Mouse (Mus musculus): ENCODE results near the gene Lrfn2. TPM values are rescaled to one million over a fixed set of nuclear protein-coding genes. Genes with fewer than 3 reads are reported as not detected.

The Lrfn2 gene
- total and polyA plus RNA-seq, 3 experiments: not detected

DNA sequence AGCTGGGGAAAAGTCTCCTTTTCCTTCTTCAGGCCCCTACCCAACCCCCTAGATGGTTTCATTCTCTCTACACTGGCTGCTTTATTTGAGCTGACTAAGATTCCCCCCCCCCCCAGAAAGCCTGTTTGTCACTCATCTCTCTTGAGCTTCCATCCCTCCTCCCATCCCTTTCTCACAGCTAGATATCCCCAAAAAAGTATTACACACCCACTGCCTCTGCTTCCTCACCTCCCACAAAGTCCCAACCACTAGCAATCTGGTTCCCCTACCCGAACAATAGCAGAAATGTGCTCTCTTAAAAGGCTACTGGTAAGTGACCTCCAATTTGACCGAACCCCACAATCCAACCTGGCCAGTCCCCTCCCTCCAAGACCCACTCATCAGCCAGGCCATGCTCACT, 9.3 kb upstream of the Lrfn2 start:
- no peak overlapping the region for H3K9ac ChIP-seq (ENCODE audit: control insufficient read depth, low read depth, low read length, poor library complexity, severe bottlenecking)
- TF ChIP-seq MXI1 (IDR thresholded peaks at IDR 0.05; ENCODE audit: low read depth, low read length) (no peak), MYB (IDR thresholded peaks at IDR 0.05; ENCODE audit: low read depth, low read length) (no peak), JUND (IDR thresholded peaks at IDR 0.05; ENCODE audit: low read depth, low read length) (no peak), POLR2AphosphoS5 (IDR thresholded peaks at IDR 0.05; ENCODE audit: borderline replicate concordance, low read depth, low read length) (no peak), ZNF384 (IDR thresholded peaks at IDR 0.05; ENCODE audit: low read depth, low read length) (no peak)
- H3K4me1 ChIP-seq (ENCODE audit: control insufficient read depth in 1 of 2, insufficient read depth in 2 of 2, low read length in 2 of 2): no peaks in the 10 kb centered on the region
- no peak overlapping the region for H3K27ac ChIP-seq (ENCODE audit: control insufficient read depth, low read depth, low read length)
- H3K27me3 ChIP-seq (ENCODE audit: control insufficient read depth in 1 of 2, insufficient read depth in 2 of 2, low read length in 2 of 2): no peaks in the 10 kb centered on the region
- no peak overlapping the region for H3K4me3 ChIP-seq (ENCODE audit: control insufficient read depth in 1 of 2, insufficient read depth in 1 of 2, low read depth in 2 of 2, low read length in 2 of 2)
- no peak for DNase-seq (ENCODE audit: low read depth, low spot score)
- H3K9me3 ChIP-seq (replicated peaks; ENCODE audit: insufficient read depth, low read length): no peaks in the 10 kb centered on the region
- no peaks in the 10 kb centered on the region for H3K79me2 ChIP-seq (ENCODE audit: control insufficient read depth, insufficient read depth, low read length, poor library complexity)
- H3K36me3 ChIP-seq (ENCODE audit: control insufficient read depth in 1 of 2, insufficient read depth in 2 of 2, low read length in 2 of 2): no peaks in the 10 kb centered on the region

DNA sequence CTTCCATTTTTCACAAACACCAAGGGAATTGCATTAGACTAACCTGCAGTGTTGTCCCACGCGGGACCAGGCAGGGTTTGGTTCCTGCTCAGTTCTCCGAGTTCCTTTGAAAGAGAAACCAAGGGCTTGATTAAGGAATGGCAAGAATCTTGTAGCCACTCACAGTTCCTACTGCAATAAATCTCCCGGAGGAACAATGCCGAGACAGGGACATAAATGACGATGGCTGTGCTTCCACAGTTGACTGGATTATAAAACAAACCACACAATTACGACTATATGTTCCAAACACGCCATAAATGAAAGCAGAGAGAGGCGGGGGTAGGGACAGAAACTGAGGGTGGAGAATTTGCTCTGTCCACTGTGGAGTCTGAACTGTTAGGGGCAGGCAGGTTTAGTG, 6.8 kb upstream of the Lrfn2 start:
- Histone ChIP-seq H3K4me1 (ENCODE audit: control insufficient read depth in 1 of 2, insufficient read depth in 2 of 2, low read length in 2 of 2) (no peaks in the 10 kb centered on the region), H3K27ac (ENCODE audit: control insufficient read depth, low read depth, low read length) (no peak overlapping the region), H3K9me3 (replicated peaks; ENCODE audit: insufficient read depth, low read length) (no peaks in the 10 kb centered on the region), H3K27me3 (ENCODE audit: control insufficient read depth in 1 of 2, insufficient read depth in 2 of 2, low read length in 2 of 2) (no peaks in the 10 kb centered on the region), H3K4me3 (ENCODE audit: control insufficient read depth in 1 of 2, insufficient read depth in 1 of 2, low read depth in 2 of 2, low read length in 2 of 2) (no peak overlapping the region), H3K9ac (ENCODE audit: control insufficient read depth, low read depth, low read length, poor library complexity, severe bottlenecking) (no peak overlapping the region), H3K79me2 (ENCODE audit: control insufficient read depth, insufficient read depth, low read length, poor library complexity) (no peaks in the 10 kb centered on the region), H3K36me3 (ENCODE audit: control insufficient read depth in 1 of 2, insufficient read depth in 2 of 2, low read length in 2 of 2) (no peaks in the 10 kb centered on the region)
- TF ChIP-seq UBTF (IDR thresholded peaks at IDR 0.05; ENCODE audit: borderline replicate concordance, insufficient read depth, low read depth, low read length) (no peak), SMC3 (IDR thresholded peaks at IDR 0.05; ENCODE audit: low read depth, low read length) (no peak), SIN3A (IDR thresholded peaks at IDR 0.05; ENCODE audit: low read length) (no peak), MAFK (IDR thresholded peaks at IDR 0.05; ENCODE audit: borderline replicate concordance, low read depth, low read length) (no peak), MYC (IDR thresholded peaks at IDR 0.05; ENCODE audit: low read depth, low read length) (no peak), MEF2A (IDR thresholded peaks at IDR 0.05; ENCODE audit: extremely low read depth, insufficient replicate concordance, low read depth, low read length, poor library complexity, severe bottlenecking) (no peak), E2F4 (IDR thresholded peaks at IDR 0.05; ENCODE audit: borderline replicate concordance, low read depth, low read length) (no peak), RAD21 (IDR thresholded peaks at IDR 0.05; ENCODE audit: low read depth, low read length) (no peak), RCOR1 (IDR thresholded peaks at IDR 0.05; ENCODE audit: low read depth, low read length) (no peak), EP300 (IDR thresholded peaks at IDR 0.05; ENCODE audit: low read depth in 1 of 2, low read length in 2 of 2) (no peak)
- DNase-seq (ENCODE audit: low read depth, low spot score): no peak

DNA sequence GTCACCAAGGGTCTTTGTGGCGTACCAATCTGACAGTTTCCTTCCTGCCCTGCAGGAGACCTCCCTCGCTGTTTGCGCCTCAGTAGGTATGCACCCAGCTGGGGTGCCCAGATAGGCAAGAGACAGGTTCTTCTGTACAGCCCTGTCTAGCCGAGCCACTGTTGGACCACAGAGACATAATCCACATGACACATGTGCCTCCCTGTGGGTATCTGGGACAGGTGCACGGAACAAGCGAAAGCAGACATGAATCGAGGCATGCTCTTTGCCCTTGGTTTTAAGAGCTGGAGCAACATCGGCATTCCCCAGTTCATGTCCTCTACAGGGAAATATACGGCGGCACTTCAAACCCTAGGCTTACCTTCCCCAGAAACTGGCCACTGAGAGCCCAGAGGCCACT, 1.2 kb upstream of the Lrfn2 start:
- no peak for TF ChIP-seq RAD21 (IDR thresholded peaks at IDR 0.05; ENCODE audit: low read depth, low read length)
- no peak for TF ChIP-seq POLR2AphosphoS5 (IDR thresholded peaks at IDR 0.05; ENCODE audit: borderline replicate concordance, low read depth, low read length)
- no peak for TF ChIP-seq CHD2 (IDR thresholded peaks at IDR 0.05; ENCODE audit: low read length)
- no peak for TF ChIP-seq MAZ (IDR thresholded peaks at IDR 0.05; ENCODE audit: low read depth, low read length)
- no peak for TF ChIP-seq ZC3H11A (IDR thresholded peaks at IDR 0.05; ENCODE audit: low read depth, low read length)
- TF ChIP-seq HCFC1 (IDR thresholded peaks at IDR 0.05; ENCODE audit: low read depth, low read length): no peak
- no peak for TF ChIP-seq JUND (IDR thresholded peaks at IDR 0.05; ENCODE audit: low read depth, low read length)
- TF ChIP-seq TAL1 (IDR thresholded peaks at IDR 0.05; ENCODE audit: low read length): no peak
- no peak for TF ChIP-seq KAT2A (conservative IDR thresholded peaks at IDR 0.05; ENCODE audit: low read depth, low read length)
- no peak for TF ChIP-seq POLR2A (IDR thresholded peaks at IDR 0.05; ENCODE audit: control insufficient read depth in 1 of 2, insufficient read depth in 1 of 2, low read depth in 1 of 2, low read length in 2 of 2, poor library complexity in 1 of 2)
- TF ChIP-seq CHD1 (IDR thresholded peaks at IDR 0.05; ENCODE audit: low read depth, low read length): no peak
- no peaks in the 10 kb centered on the region for H3K9me3 ChIP-seq (replicated peaks; ENCODE audit: insufficient read depth, low read length)
- no peaks in the 10 kb centered on the region for H3K4me1 ChIP-seq (ENCODE audit: control insufficient read depth in 1 of 2, insufficient read depth in 2 of 2, low read length in 2 of 2)
- H3K9ac ChIP-seq (ENCODE audit: control insufficient read depth, low read depth, low read length, poor library complexity, severe bottlenecking): no peak overlapping the region
- H3K4me3 ChIP-seq (ENCODE audit: control insufficient read depth in 1 of 2, insufficient read depth in 1 of 2, low read depth in 2 of 2, low read length in 2 of 2): no peak overlapping the region
- no peaks in the 10 kb centered on the region for H3K79me2 ChIP-seq (ENCODE audit: control insufficient read depth, insufficient read depth, low read length, poor library complexity)
- DNase-seq (ENCODE audit: low read depth, low spot score): no peak
- H3K36me3 ChIP-seq (ENCODE audit: control insufficient read depth in 1 of 2, insufficient read depth in 2 of 2, low read length in 2 of 2): no peaks in the 10 kb centered on the region
- no peaks in the 10 kb centered on the region for H3K27me3 ChIP-seq (ENCODE audit: control insufficient read depth in 1 of 2, insufficient read depth in 2 of 2, low read length in 2 of 2)
- no peak overlapping the region for H3K27ac ChIP-seq (ENCODE audit: control insufficient read depth, low read depth, low read length)
